Mouse (Mus musculus) testis, adult 2 months (tissue): ENCODE measurements around the gene Rps9.
"Not testable (repeated sequence)": the region's sequence is repeated elsewhere in the genome, so short reads cannot be mapped to it uniquely, and the experiment has no call there.

Source experiments
- CTCF ChIP-seq: fragments of 200-500 bp; IDR thresholded peaks from 2 replicates; pipeline ENCODE4 v1.5.1; 2012; ENCODE audit warnings: low read depth, mild to moderate bottlenecking, inconsistent platforms, low read length, moderate library complexity; ENCODE audit not compliant: control insufficient read depth, insufficient read depth, insufficient replicate concordance
- POLR2A ChIP-seq: fragments of 200-500 bp; IDR thresholded peaks from 2 replicates; pipeline ENCODE4 v1.6.1; 2012; ENCODE audit warnings: low read depth, mild to moderate bottlenecking, inconsistent platforms, low read length, moderate library complexity; ENCODE audit not compliant: control insufficient read depth

DNA sequence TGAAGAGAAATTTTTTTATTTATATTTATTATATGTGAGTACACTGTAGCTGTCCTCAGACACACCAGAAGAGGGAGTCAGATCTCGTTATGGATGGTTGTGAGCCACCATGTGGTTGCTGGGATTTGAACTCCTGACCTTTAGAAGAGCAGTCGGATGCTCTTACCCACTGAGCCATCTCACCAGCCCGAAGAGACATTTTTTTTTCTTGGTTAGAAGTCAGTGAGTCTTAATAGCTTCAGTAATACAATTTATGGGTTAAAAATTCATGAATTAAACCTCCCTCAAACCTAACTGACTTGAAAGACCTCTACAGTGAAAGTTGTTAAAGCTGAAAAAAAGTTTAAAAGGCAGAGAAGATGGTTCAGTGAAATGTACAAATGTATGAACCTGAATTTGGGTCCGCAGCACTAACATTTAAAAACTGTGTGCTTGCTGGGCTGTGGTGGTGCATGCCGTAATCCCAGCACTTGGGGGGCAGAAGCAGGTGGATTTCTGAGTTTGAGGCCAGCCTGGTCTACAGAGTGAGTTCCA, 4.7 kb downstream of the Rps9 start:
- TF ChIP-seq POLR2A, CTCF: not testable (repeated sequence)
